Mouse (Mus musculus): Measurements from ENCODE around the gene Ampd2.

DNA sequence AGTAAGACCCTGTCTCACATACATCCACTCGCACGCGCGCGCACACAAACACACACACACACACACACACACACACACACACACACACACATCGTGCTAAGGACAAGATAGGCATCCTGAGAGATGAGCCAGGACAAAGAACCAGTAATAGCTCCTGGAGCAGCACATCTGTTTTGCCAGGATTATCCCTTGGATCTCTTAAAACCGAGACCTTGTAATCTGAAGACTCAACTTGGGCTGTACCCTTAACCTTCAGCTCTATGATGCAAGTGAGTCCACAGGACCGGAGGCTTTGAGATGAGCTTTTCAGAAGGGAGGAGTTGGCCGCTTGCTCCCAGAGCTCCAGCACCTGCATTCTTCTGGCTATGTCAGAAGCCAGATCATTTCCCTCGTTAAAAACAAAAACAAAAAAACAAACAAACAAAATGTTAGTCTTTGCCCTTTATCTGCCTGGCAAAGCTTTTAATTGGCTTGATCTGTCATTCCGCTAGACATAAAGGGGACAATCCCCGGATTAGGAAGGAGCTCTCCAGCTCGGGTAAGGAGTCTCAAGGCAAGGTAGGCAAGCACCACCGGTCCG is 6.2 kb upstream of the Ampd2 start, which contains the start of gene Gnat2:
- TF ChIP-seq USF1 (IDR thresholded peaks at IDR 0.05; ENCODE audit: low read depth, low read length) (no peak), NRF1 (IDR thresholded peaks at IDR 0.05; ENCODE audit: low read depth, low read length) (no peak), MAX (IDR thresholded peaks at IDR 0.05; ENCODE audit: low read length) (no peak), MAZ (IDR thresholded peaks at IDR 0.05; ENCODE audit: low read depth, low read length) (no peak), CTCF (conservative IDR thresholded peaks at IDR 0.05 in 1 of 2, IDR thresholded peaks at IDR 0.05 in 1 of 2; ENCODE audit: low read depth in 2 of 2, low read length in 2 of 2) (no peak), HCFC1 (IDR thresholded peaks at IDR 0.05; ENCODE audit: low read depth, low read length) (no peak)

Data from CH12.LX (cell line).